Mouse (Mus musculus) megakaryocyte progenitor cell, adult 5-6 weeks (primary cell): ENCODE data around the gene Rer1. TPM values are rescaled to one million over a fixed set of nuclear protein-coding genes. Genes with fewer than 3 reads are reported as not detected.
"Not testable (repeated sequence)": the region's sequence is repeated elsewhere in the genome, so short reads cannot be mapped to it uniquely, and the experiment has no call there.

Experiments
- ATAC-seq: replicated peaks from 2 replicates; pipeline ENCODE4 v1.8.0; 2016; ENCODE audit warnings: mild to moderate bottlenecking, moderate TSS enrichment, inconsistent platforms; ENCODE audit not compliant: poor library complexity
- total RNA-seq, 2 experiments: library from RNA; stranded (forward) in 1 of 2; stranded (reverse) in 1 of 2; fragments of 157-497, 149-512 nt in 1 of 2; fragments of 200-1000 nt in 1 of 2; gene quantifications; 2 replicates each; pipeline versions ENCODE4 v1.2.3 to v1.2.4; 2015 to 2017

The Rer1 gene
- total RNA-seq, 2 experiments from 2014 or later: 123 to 126 TPM

- peak; percentile 62 for ATAC-seq
Measured at GRCm38 (mm10) chr4:155116607-155117006, 30.4 kb upstream of the Rer1 start.

- ATAC-seq: no peak
Measured at GRCm38 (mm10) chr4:155113766-155114410, 27.7 kb upstream of the Rer1 start.

- no peak for ATAC-seq
Measured at GRCm38 (mm10) chr4:155109471-155109870, 23.3 kb upstream of the Rer1 start.

GRCm38 (mm10) chr4:155107886-155108285 lies 21.7 kb upstream of the Rer1 start:
- peak; percentile 87 for ATAC-seq

GRCm38 (mm10) chr4:155098572-155098971 lies 12.4 kb upstream of the Rer1 start:
- no peak for ATAC-seq

- no peak for ATAC-seq
Measured at GRCm38 (mm10) chr4:155097452-155097851, 11.3 kb upstream of the Rer1 start.

GRCm38 (mm10) chr4:155095967-155096366 lies 9.8 kb upstream of the Rer1 start:
- no peak for ATAC-seq

- ATAC-seq: peak; percentile 94
Measured at GRCm38 (mm10) chr4:155095238-155095900, 9.2 kb upstream of the Rer1 start.

- peak; percentile 72 for ATAC-seq
Measured at GRCm38 (mm10) chr4:155094565-155094964, 8.4 kb upstream of the Rer1 start.

- ATAC-seq: no peak
Measured at GRCm38 (mm10) chr4:155093431-155094149, 7.4 kb upstream of the Rer1 start.

GRCm38 (mm10) chr4:155092718-155093430 lies 6.7 kb upstream of the Rer1 start:
- no peak for ATAC-seq

GRCm38 (mm10) chr4:155090688-155091449 lies 4.7 kb upstream of the Rer1 start:
- no peak for ATAC-seq

GRCm38 (mm10) chr4:155090147-155090546 lies 4.0 kb upstream of the Rer1 start:
- ATAC-seq: no peak

- no peak for ATAC-seq
Measured at GRCm38 (mm10) chr4:155089241-155089640, 3.1 kb upstream of the Rer1 start.

- ATAC-seq: peak; percentile 10
Measured at GRCm38 (mm10) chr4:155085206-155086107, 725 bp downstream of the Rer1 start.

GRCm38 (mm10) chr4:155084351-155084750 lies 1.8 kb downstream of the Rer1 start:
- ATAC-seq: no peak

GRCm38 (mm10) chr4:155083553-155083952 lies 2.6 kb downstream of the Rer1 start:
- ATAC-seq: no peak

GRCm38 (mm10) chr4:155079666-155080065 lies 6.5 kb downstream of the Rer1 start:
- no peak for ATAC-seq

- ATAC-seq: not testable (repeated sequence)
Measured at GRCm38 (mm10) chr4:155078808-155079207, 7.4 kb downstream of the Rer1 start.

GRCm38 (mm10) chr4:155076677-155077076 lies 9.5 kb downstream of the Rer1 start:
- no peak for ATAC-seq
